Mouse (Mus musculus) intestine, embryonic 16.5 days (tissue): ENCODE data around the gene Coro1b. TPM values are rescaled to one million over a fixed set of nuclear protein-coding genes. Genes with fewer than 3 reads are reported as not detected.

ENCODE experiments used
- ATAC-seq: fragments of 200-750 bp; cut with Nextera tagmentation; 2 replicates; pipeline ENCODE4 v1.8.0; 2017; ENCODE audit warnings: moderate TSS enrichment, moderate library complexity
- H3K27ac ChIP-seq: fragments of 300-500 bp; sonication (generic); 2 replicates; pipeline ENCODE4 v1.5.1; 2014; ENCODE audit warnings: mild to moderate bottlenecking, low read length
- H3K27me3 ChIP-seq: fragments of 300-500 bp; sonication (generic); replicated peaks from 2 replicates; pipeline ENCODE4 v1.6.1; 2014; ENCODE audit warnings: low read length, control low read depth, mixed read lengths; ENCODE audit not compliant: control insufficient read depth, insufficient read depth
- H3K36me3 ChIP-seq: fragments of 300-500 bp; sonication (generic); 2 replicates; pipeline ENCODE4 v1.6.1; 2014; ENCODE audit warnings: low read length, control low read depth; ENCODE audit not compliant: control insufficient read depth, insufficient read depth
- H3K4me1 ChIP-seq: fragments of 300-500 bp; sonication (generic); 2 replicates; pipeline ENCODE4 v1.6.1; 2014; ENCODE audit warnings: low read length, control low read depth, mixed read lengths; ENCODE audit not compliant: control insufficient read depth, insufficient read depth
- H3K4me2 ChIP-seq: fragments of 300-500 bp; sonication (generic); 2 replicates; pipeline ENCODE4 v1.6.1; 2014; ENCODE audit warnings: low read depth, low read length, control low read depth
- H3K4me3 ChIP-seq: fragments of 300-500 bp; sonication (generic); 2 replicates; pipeline ENCODE4 v1.5.1; 2014; ENCODE audit warnings: mild to moderate bottlenecking, low read length
- H3K9ac ChIP-seq: fragments of 300-500 bp; sonication (generic); 2 replicates; pipeline ENCODE4 v1.6.1; 2014; ENCODE audit warnings: low read depth, low read length
- H3K9me3 ChIP-seq: fragments of 300-500 bp; sonication (generic); 2 replicates; pipeline ENCODE4 v1.6.1; 2016; ENCODE audit warnings: low read length, control low read depth; ENCODE audit not compliant: control insufficient read depth
- WGBS: fragments of 180-500 bp; shearing (Covaris S2); extraction: QIAGEN DNeasy Blood & Tissue Kit; methylation state at CpG from one replicate; pipeline ENCODE4 v1.1.7; 2014; 5-methylcytosine and 5-hydroxymethylcytosine counted together
- polyA plus RNA-seq: library from polyadenylated mRNA; unstranded; fragments of >200 nt; fragmentation: Nextera tagmentation; extraction: Ambion mirVana; gene quantifications from 2 replicates; pipeline ENCODE4 v1.2.1, GENCODE M21; 2015

Coro1b gene
- polyA plus RNA-seq, 1 experiment from 2014 or later, result 264 TPM

DNA sequence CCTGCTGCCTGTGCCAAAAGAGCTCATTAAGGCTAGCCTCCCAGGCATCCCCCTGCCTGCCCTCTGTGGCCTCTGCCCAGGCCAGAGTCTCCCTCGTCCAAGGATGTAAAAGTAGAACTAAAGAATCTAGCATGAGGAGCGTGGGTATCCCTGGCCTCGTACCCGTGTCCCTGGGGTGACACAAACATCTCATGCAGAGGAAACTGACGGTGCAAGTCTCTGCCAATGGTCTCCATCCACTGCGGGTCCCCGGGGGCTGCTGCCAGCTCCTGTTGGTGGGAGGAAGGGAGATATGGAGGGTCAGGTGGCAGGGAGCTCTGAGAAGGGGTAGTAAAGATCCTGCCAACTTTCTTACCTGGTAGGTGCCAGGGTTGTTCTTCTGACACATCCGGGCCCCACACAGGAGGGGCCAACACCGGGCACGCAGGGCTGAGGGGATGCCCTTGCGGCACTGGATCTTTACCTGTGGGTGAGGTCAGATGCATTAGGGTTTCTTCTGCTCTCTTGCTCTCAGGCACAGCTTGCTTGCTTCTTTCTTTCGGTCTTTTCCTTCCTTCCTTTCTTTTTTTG lies 40.7 kb downstream of the Coro1b start:
- no peaks in the 10 kb centered on the region for H3K27me3 ChIP-seq
- 90% methylated on average over 12 of the region's 12 CpGs for whole genome bisulfite sequencing

DNA sequence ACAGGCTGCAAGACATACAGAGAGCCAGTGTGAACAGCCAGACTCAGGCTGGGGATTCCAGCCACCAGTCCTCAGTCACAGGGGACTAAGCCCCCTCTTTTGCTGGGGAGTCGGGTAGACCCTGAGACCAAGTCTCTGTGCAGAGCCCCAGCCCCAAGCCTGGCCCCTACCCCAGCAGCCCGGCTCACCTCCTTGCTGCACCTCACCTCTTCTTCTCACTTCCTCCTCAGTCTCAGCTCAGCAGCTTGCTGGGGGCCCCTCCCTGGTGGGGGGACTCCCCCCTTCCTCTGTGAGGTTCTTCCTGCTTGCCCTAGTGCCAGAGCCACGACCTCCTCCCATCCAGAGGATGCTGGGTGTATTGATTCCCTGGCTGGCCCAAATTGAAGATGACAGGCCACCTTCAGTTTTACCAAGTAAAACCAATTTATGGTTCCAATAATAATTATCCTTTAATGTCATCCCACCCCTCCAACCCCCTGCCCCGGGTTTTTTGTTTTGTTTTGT lies 42.5 kb downstream of the Coro1b start, which contains the start of gene Tbc1d10c:
Gene Tbc1d10c, minus strand, starts transcription at position 454 of the 504 bp plus-strand sequence.
- Histone ChIP-seq H3K9ac (peak within 1 kb of the TSS; percentile 99), H3K9me3 (no peaks in the 10 kb centered on the region), H3K27ac (peak within 1 kb of the TSS; percentile 97), H3K4me1 (peaks cover 32% of the 10 kb centered on the region), H3K4me2 (peak within 1 kb of the TSS; percentile 74), H3K4me3 (peak within 1 kb of the TSS; percentile 95), H3K27me3 (no peaks in the 10 kb centered on the region), H3K36me3 (peaks cover 17% of the 10 kb centered on the region; the same call in 1 of the 2 replicates)
- 38% methylated on average over 4 of the region's 4 CpGs for WGBS
- no peak for ATAC-seq

More for the DNA sequence above, 40.7 kb downstream of the Coro1b start:
- 0 out of 2 replicates have a peak, but pooled peaks cover 6% of the 10 kb centered on the region for H3K36me3 ChIP-seq
- H3K9ac ChIP-seq, result no peak overlapping the region
- no peak overlapping the region for H3K4me2 ChIP-seq
- no peak overlapping the region for H3K27ac ChIP-seq
- peaks cover 27% of the 10 kb centered on the region for H3K4me1 ChIP-seq
- no peaks in the 10 kb centered on the region for H3K9me3 ChIP-seq
- H3K4me3 ChIP-seq, result no peak overlapping the region
- ATAC-seq, result no peak

DNA sequence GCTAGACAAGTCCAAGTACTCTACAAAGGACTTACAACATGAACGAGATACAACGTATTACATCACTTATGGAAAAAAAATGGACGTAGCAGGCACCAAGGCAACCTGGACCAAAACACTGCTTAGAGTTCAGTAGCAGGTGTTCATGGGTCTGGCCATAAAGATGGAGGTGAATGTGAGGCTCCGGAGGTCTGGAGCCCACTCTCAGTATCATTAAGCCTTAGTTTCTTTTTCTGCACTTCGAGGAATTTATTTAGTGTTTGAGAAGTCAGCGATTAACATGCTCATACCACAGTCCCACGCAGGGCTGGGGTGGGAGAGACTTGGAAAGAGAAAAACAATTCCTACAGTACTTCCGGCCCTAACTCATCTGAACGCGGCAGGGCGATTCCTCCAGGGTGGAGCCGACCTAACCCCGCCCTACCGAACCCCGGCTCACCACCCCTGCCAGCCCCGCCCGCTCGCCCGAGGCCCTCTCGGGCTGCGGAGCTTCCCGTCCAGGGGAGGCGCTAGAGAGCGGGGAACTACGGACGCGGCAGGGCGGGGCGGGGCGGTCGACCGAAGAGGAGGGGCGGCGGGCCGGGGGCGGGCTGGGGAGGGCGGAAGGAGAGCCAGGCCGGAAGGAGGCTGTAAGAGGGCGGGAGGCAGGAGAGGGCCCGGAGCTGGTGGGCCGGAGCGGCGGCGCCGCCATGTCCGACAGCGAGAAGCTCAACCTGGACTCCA lies 43.3 kb downstream of the Coro1b start, which contains the start of gene Ppp1ca:
Gene Ppp1ca, plus strand, starts transcription at position 538 of the 723 bp plus-strand sequence.
- ATAC-seq, result peak; percentile 95
- Histone ChIP-seq H3K36me3 (peaks cover 17% of the 10 kb centered on the region; the same call in 1 of the 2 replicates), H3K9me3 (no peaks in the 10 kb centered on the region), H3K4me2 (peak within 1 kb of the TSS; percentile 74), H3K4me1 (peaks cover 40% of the 10 kb centered on the region), H3K27ac (peak within 1 kb of the TSS; percentile 97), H3K27me3 (no peaks in the 10 kb centered on the region), H3K9ac (peak within 1 kb of the TSS; percentile 99), H3K4me3 (peak within 1 kb of the TSS; percentile 95)
- 4% methylated on average over 33 of the region's 47 CpGs for WGBS

DNA sequence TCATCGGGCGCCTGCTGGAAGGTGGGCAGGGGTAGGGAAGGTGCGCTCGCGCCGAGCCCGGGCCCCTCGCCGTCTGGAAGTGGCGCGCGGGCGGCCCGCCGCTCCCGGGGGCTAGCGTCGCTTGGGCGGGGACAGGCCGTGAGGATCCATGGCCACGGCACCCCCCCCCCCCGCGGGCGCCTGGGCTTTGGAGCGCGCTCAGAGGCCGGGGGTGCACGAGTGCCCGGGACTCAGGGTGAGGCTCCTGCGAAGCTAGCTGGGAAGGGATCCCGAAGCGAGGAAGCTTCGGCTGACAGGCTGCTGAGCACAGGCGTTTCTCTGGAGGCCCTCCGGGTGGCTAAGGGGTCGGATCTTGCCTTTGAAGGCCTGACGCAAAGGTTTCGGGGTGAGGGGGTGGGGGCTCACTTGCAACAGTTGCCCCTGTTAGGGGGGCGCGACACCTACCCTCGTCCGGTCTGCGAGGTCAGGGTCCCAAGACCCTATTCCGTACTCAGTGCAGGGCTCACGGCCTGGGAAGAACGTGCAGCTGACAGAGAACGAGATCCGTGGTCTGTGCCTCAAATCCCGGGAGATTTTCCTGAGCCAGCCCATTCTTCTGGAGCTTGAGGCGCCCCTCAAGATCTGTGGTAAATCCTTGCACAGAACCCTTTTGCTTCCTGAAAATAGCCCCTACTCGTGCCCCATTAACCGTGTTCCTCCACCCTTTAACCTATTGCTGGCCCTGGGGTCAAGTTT lies 44.0 kb downstream of the Coro1b start:
- peak; percentile 54 for ATAC-seq
- H3K4me3 ChIP-seq, result peak overlapping the region; percentile 95
- H3K9ac ChIP-seq, result peak overlapping the region; percentile 99
- H3K9me3 ChIP-seq, result no peaks in the 10 kb centered on the region
- peak overlapping the region; percentile 97 for H3K27ac ChIP-seq
- H3K36me3 ChIP-seq, result peaks cover 20% of the 10 kb centered on the region; the same call in 1 of the 2 replicates
- under 1% methylated on average over 51 of the region's 52 CpGs for WGBS
- no peaks in the 10 kb centered on the region for H3K27me3 ChIP-seq
- H3K4me1 ChIP-seq, result peaks cover 46% of the 10 kb centered on the region
- peak overlapping the region; percentile 74 for H3K4me2 ChIP-seq

DNA sequence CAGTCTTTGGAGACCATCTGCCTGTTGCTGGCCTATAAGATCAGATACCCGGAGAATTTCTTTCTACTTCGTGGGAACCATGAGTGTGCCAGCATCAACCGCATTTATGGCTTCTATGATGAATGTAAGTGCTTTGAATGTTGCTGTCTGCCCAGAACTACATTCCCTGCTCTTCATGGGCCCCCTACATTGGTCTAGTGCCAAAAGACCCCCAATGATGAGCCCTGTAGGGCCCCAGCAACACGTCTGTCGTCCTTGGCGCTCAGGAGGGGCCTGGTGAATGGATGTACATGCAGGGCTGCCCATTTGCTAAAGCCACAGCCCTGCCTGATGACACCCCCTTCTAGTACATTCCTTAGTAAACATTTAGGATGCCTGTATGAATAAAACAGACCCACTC lies 44.7 kb downstream of the Coro1b start:
- Histone ChIP-seq H3K4me3 (peak overlapping the region; percentile 95), H3K4me2 (peak overlapping the region; percentile 74), H3K9me3 (no peaks in the 10 kb centered on the region), H3K4me1 (peaks cover 47% of the 10 kb centered on the region), H3K9ac (peak overlapping the region; percentile 99), H3K36me3 (peaks cover 22% of the 10 kb centered on the region; the same call in 1 of the 2 replicates), H3K27me3 (no peaks in the 10 kb centered on the region), H3K27ac (peak overlapping the region; percentile 97; the same call in 1 of the 2 replicates)
- ATAC-seq, result no peak
- WGBS, result 49% methylated on average over 6 of the region's 6 CpGs

DNA sequence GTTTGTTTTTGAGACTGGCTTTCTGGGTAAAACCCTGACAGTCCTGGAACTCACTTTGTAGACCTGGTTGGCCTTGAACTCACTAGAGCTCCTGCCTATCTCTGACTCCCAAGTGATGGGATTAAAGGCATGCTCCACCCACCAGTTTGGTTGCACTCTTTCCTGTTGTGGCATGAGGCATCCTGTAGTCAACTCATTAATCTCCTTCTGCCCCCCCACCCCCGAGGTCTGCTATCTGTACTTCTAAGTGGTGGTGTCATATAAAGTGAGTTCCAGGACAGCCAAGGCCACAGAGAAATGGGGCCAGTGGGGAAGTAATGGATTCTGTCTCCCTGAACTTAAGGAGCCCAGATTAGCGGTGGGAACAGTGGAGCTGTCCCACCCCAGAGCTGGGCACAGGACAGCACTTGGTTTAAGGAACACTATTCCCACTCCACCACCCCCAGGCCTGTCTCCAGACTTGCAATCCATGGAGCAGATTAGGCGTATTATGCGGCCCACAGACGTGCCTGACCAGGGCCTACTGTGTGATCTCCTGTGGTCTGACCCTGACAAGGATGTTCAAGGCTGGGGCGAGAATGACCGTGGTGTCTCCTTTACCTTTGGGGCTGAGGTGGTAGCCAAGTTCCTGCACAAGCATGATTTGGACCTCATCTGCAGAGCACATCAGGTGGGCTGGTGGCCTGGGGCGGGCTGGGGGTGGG lies 45.8 kb downstream of the Coro1b start:
- H3K4me2 ChIP-seq, result no peak overlapping the region
- H3K27me3 ChIP-seq, result no peaks in the 10 kb centered on the region
- H3K4me3 ChIP-seq, result no peak overlapping the region
- peaks cover 22% of the 10 kb centered on the region; the same call in 1 of the 2 replicates for H3K36me3 ChIP-seq
- no peak overlapping the region for H3K27ac ChIP-seq
- peaks cover 47% of the 10 kb centered on the region for H3K4me1 ChIP-seq
- H3K9ac ChIP-seq, result no peak overlapping the region
- WGBS, result 79% methylated on average over 8 of the region's 8 CpGs
- H3K9me3 ChIP-seq, result no peaks in the 10 kb centered on the region
- ATAC-seq, result no peak

DNA sequence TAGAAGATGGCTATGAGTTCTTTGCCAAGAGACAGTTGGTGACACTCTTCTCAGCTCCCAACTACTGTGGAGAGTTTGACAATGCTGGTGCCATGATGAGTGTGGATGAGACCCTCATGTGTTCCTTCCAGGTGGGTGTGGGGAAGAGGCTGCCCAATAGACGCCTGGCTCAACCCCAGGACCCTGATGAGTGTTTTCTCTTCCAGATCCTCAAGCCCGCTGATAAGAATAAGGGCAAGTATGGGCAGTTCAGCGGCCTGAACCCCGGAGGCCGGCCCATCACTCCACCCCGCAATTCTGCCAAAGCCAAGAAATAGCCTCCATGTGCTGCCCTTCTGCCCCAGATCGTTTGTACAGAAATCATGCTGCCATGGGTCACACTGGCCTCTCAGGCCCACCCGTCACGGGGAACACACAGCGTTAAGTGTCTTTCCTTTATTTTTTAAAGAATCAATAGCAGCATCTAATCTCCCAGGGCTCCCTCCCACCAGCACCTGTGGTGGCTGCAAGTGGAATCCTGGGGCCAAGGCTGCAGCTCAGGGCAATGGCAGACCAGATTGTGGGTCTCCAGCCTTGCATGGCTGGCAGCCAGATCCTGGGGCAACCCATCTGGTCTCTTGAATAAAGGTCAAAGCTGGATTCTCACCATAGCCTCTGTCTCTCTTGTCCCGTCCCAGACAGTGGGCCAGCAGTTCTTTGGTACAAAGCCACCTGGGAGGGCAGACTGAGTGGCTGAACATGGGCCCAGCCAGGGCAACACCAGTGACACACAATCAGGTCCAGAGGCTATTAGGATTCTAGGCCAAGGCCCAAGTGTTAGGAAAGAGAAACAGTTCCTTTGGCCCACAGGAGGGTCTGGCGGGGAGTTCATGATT lies 46.6 kb downstream of the Coro1b start:
- H3K36me3 ChIP-seq, result peaks cover 23% of the 10 kb centered on the region; the same call in 1 of the 2 replicates
- 74% methylated on average over 12 of the region's 12 CpGs for WGBS
- ATAC-seq, result no peak

DNA sequence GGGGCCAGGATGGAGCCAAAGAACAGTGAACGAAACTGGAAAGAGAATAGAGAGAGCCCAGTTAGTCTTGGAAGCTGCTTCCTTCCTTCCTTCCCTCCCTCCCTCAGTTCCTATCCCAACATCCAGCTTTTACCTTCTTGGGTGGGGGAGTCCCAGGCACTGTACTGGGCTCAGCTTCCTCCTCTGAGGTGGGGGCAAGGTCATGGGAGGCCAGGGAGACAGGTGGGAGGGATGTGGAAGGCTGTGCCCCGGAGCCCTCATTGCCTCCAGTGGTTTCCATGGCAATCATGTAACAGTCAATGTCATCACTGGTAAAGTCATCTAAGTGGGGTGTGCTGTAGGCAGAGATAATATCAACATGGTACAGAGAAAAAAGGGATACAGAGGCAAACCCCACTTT lies 47.6 kb downstream of the Coro1b start:
- Histone ChIP-seq H3K4me1 (peaks cover 52% of the 10 kb centered on the region), H3K27ac (peak overlapping the region; percentile 45; the same call in 1 of the 2 replicates), H3K36me3 (peaks cover 23% of the 10 kb centered on the region; the same call in 1 of the 2 replicates), H3K27me3 (no peaks in the 10 kb centered on the region), H3K4me2 (no peak overlapping the region), H3K4me3 (no peak overlapping the region), H3K9ac (no peak overlapping the region), H3K9me3 (no peaks in the 10 kb centered on the region)
- WGBS, result 53% methylated on average over 2 of the region's 2 CpGs
- ATAC-seq, result no peak

More for the DNA sequence above, 46.6 kb downstream of the Coro1b start:
- Histone ChIP-seq H3K9me3 (no peaks in the 10 kb centered on the region), H3K4me2 (no peak overlapping the region), H3K4me3 (no peak overlapping the region), H3K27ac (no peak overlapping the region), H3K27me3 (no peaks in the 10 kb centered on the region), H3K4me1 (peaks cover 47% of the 10 kb centered on the region), H3K9ac (no peak overlapping the region)
